In the genomic region with DNA sequence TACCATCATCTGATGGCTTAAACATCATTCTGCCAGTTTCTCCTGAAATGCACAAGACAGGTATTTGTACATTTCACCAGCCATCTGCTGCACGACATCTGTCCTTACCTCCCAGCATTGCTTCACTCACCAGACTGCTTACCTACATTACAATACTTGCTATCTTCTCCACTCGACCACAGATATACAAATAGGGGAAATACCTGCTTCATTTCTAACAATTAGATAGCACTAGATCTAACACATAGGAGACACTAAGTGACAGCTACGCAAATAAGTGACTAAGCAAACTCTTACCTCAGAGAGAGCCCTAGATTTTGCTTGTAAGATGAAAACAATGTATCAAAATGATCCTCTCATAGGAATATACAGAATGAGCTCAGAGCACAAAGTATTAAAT, we compare ENCODE assay signal across 22 mouse cellular contexts.
"Had no signal": no experiment of that assay in that cellular context is flagged by ENCODE, and none has a peak within 500 bp of the region (broad histone marks: within the 10 kb centered on the region; RNA-seq: fewer than 3 reads in every experiment).

No protein-coding gene starts in this region.

- H3K9ac ChIP-seq: liver, embryonic 14.5 days; lung, embryonic 15.5 days; neural tube, embryonic 12.5 days; neural tube, embryonic 15.5 days had no signal

- H3K4me3 ChIP-seq: layer of hippocampus, adult 2 months; lung, embryonic 15.5 days; megakaryocyte, embryonic 14.5 days; midbrain, embryonic 10.5 days; neural tube, embryonic 12.5 days; neural tube, embryonic 15.5 days had no signal

- H3K27me3 ChIP-seq: lung, embryonic 15.5 days; megakaryocyte, embryonic 14.5 days; neural tube, embryonic 12.5 days; neural tube, embryonic 15.5 days had no signal

- DNase-seq: kidney, postnatal 25 days; layer of hippocampus, adult 9-11 months; lung, adult 18-20 months; lung, postnatal 10 days; lung, postnatal 36 days; midbrain, embryonic 14.5 days; right cerebral cortex, adult 18-20 months; right cerebral cortex, postnatal 14 days; right cerebral cortex, postnatal 4 days; thymus, adult 2 months; thymus, postnatal 14 days; thymus, postnatal 4 days had no signal

- H3K4me2 ChIP-seq: liver, embryonic 11.5 days; lung, embryonic 15.5 days; neural tube, embryonic 12.5 days; neural tube, embryonic 15.5 days had no signal

- H3K27ac ChIP-seq: kidney, postnatal 0 days; layer of hippocampus, adult 2 months; liver, embryonic 14.5 days; lung, embryonic 15.5 days; midbrain, embryonic 10.5 days; neural tube, embryonic 12.5 days; neural tube, embryonic 15.5 days; stomach, postnatal 0 days had no signal

- H3K4me1 ChIP-seq: lung, embryonic 15.5 days; midbrain, embryonic 10.5 days; neural tube, embryonic 12.5 days had no signal

- H3K9me3 ChIP-seq: lung, embryonic 15.5 days; midbrain, embryonic 10.5 days; neural tube, embryonic 12.5 days; neural tube, embryonic 15.5 days had no signal
